Mouse (Mus musculus) stomach, postnatal 0 days (tissue): Measurements from ENCODE around the gene Vtcn1.

Experiments
- CTCF ChIP-seq: IDR thresholded peaks from 2 replicates; pipeline ENCODE4 v1.5.1; 2016; ENCODE audit warnings: antibody characterized with exemption, low read depth, mild to moderate bottlenecking, moderate library complexity
- EP300 ChIP-seq: optimal IDR thresholded peaks from 2 replicates; pipeline ENCODE3; 2016; ENCODE audit warnings: antibody characterized with exemption

GRCm38 (mm10) chr3:100797166-100798145 lies 27.8 kb upstream of the Vtcn1 start:
- TF ChIP-seq CTCF (no peak), EP300 (no peak)
